Mouse (Mus musculus) right cerebral cortex, adult 2 months (tissue): ENCODE data around the gene Zfp503.

ENCODE experiments used
- DNase-seq, 2 experiments: peaks; one replicate each; pipeline ENCODE4 v3.0.0; 2021 to 2022; ENCODE audit warnings: low spot score in 2 of 2

The Zfp503 gene

DNA sequence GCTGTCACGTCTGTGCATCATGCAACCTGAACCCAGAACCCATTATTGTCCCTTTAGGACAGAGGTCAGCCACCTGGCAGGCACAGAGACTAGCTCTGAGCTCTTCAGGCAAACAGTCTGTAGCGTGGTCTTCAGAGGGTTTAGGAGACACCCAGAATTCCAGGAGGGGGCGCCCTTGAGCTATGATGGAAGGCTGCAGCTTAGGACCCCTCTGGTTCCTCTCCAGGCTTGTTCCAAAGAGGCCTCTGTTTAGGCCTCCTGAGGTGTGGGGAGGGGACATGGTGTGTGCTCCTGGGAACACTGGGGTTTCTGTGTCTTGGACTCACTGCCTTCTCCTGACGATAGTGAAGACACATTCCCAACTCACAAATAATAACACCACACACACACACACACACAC, 20.4 kb downstream of the Zfp503 start:
- peak; percentile 41 to 58 for DNase-seq

DNA sequence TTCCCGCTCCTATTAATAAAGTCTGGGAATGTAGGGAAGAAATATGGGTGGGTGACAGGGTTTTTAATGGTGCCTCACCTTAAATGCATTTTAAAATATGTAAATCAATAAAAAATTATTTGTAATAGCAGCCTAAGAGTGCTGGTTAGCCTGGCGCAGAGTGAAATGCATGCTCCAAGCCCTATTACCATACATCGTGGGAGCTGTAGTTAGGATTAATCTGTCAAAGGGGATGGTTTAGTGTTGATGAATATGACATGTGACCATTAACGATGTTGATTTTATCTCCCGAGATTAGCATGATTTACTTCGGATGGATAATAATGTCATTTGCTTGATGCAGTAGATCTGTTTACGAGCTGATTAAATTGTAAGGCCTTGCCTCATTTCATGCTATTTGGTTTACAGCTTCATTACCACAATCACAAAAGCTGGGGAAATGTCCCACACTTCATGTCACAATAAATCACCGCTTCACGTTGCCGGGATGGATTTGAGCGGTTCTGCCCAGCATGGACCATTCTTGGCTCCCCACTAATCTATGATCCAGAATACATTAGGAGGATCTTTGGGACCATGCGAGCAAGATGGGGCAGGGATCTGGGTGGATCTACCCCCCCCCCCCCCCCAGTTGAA, 21.9 kb downstream of the Zfp503 start:
- DNase-seq = no peak

DNA sequence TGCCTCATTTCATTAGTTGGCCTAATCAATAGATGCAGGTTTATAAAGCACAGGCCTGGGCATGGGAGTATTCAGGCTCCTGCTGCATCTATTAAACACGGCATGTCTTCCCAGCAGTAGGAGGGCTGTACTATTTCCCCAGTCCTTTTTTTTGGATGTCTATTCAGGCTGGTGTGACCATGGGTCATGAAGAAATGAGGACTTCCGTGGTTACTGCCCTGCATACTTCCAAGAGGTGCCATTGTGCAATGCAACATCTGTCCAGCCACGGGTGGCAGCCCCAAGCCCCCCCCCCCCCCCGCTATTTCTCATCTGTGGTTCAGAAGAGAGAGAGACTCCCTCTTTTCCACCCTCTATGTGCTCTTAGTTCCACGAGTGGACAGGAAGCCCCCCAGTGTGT, 23.1 kb downstream of the Zfp503 start:
- DNase-seq = no peak

DNA sequence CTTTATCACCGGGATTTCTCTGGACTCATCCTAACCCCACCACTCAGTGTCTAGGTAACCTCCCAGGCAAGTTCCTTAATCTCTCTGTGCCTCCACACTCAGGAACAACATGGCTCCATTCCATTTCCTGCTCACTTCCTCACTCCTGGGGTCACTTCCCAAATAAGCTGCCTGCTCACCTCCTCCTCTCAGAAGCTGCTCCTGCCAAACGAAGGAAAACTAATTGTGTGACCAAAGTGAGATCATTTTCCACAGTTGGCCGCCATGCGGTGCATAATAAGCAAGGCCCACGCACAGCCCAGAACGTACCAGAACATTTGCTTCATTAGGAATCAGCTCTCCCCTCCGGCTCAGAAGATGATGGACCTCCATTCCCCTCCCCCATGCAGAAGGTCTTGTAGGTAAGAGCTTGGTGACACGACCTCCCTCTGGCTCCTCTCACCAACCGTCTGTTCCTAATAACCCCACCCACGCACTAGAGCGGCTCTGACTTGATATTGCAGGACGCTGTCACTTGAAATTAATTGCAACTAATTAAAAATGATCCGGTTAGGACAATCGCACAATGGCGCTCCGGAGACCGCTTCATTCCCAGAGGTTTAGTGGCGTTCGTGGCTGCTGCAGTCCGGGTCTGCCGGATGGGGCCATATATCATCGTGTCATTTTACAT, 26.9 kb downstream of the Zfp503 start:
- peak; percentile 17 to 19 for DNase-seq

DNA sequence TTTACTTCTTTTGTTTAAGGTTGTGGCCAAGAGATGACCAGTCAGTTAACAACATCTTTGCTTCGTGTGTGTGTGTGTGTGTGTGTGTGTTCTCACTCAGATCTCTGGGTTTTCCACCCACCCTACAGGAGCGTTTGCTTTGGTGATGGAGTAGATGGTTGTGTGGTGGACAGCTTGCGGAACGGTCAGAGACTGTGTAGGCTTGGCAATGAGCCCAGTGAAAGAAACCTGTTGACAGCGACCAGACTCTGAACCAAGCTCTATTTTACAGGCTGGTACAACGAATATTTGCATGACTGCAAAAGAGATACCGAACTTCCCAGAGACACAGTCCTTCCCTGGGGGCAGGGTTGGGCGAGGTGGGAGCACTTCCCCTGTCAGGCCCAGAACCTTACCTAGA, 30.2 kb downstream of the Zfp503 start:
- DNase-seq = peak in 1 of 2 experiments; percentile 7

DNA sequence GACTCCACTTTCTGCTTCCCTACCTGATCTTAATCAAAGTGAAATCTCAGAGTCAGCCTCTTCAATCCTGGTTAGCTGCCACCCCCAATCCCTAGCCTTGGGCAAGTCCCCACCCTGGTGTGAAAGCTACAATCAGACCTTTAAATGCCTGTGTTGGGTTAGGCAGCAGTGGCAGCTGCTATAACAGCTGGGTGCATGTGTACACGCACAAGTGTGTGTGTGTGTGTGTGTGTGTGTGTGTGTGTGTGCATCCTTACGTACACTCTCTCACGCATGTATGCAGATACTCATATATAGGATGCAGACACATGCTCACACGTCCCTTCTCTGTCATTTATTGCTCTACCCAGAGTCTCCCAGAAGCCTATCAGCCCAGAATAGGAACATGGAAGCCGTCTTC, 30.8 kb downstream of the Zfp503 start:
- DNase-seq = no peak

DNA sequence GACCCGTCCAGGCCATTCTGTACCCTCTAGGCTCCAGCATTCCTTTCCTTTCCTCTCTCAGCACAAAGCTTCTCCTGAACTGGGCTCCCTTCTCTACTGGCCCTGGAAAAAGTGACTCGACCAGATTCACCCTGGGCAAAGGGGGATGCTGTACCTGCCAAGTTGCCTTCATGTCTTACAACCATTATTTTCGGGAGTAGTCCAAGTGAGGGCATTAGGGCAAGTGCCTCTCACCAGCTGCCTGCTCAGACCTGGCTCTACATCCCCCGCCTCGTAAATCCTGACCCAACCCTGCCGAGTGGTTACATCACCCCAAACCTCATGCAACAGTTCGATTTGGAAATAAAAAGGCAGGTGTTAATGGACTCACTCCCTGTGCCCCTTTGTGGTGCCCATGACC, 36.9 kb downstream of the Zfp503 start:
- no peak for DNase-seq

DNA sequence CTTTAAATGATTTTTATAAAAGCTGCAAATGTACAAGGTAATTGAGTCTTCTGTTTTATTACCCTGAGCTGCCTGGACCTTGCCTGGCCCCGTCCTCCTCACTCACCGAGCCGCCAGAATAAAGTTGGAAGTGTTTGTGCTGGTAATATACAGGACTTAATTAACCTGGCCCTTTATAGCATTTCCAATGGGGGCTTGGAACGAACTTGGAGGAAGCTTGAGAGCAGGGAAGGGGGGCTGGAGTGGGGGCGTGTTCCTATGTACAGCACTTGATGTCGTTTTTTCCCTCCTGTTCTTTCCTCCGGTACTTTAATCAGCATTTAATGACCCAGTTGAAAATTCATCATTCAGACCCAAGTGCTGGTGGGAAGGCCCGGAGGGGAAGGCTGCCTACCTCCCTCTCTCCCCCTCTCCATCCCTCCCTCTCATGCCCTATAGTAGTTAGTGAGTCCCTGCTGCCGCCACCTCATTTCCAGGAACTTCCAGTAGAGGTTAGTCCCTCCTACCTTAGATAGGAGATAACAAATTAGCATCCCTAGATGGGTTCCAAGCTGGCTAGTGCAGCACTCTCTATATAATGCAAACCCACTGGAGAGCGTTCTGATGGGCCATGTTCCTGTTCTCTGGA, 37.4 kb downstream of the Zfp503 start:
- no peak for DNase-seq

DNA sequence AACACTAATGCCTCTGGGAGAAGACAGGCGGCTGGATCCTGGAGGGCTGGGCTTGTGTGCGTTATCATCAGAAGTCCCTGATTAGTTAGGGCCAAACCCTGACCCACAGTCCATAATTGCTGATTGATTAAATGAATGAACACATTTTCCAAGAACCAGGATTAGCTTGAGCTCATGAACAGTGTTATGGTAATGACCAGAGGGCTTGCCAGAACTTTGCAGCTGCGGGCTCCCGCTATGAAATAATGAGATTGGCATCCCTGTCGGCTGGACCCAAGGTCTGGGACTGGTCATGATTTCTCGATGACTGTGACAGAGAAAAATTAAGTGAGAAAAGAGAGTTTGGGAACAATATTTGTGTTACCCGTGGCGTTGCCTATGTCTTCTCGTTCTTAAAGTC, 44.5 kb downstream of the Zfp503 start:
- DNase-seq = no peak

DNA sequence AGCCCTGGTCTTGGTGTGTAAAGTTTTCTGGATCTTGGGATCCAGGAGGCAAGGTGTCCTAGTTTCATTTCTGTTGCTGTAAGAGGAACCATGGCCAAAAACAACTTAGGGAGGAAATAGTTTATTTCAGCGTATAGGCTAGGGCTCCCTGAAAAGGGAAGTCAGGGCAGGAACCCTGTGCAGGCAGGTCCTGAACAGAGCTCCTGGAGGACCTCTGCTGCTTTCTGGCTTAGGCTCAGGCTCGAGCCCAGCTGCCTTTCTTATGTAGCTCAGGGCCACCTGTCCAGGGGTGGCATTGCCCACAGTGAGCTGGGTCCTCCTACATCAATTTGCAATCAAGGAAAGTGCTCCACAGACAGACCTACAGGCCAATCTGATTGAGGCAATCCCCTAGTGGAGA, 47.8 kb downstream of the Zfp503 start:
- no peak for DNase-seq

DNA sequence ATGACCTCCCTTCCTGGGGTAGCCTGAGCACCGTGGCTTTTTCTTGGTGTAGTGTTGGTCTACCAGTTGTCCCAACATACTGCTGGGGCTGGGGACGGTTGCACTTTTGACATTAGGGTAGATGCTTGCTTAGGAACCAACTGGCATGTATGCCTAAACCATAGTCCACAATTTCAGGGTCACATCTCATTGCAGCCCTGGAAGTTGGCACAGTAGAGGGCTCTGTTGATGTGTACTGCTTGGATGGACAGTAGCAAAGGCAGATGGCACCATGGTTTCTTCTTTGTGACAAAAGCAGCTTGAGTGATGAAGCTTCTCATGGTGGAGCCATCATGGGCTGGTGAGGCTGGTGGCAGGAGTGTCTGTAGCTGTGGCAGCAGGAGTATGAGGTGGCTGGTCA, 52.3 kb downstream of the Zfp503 start:
- DNase-seq = no peak

DNA sequence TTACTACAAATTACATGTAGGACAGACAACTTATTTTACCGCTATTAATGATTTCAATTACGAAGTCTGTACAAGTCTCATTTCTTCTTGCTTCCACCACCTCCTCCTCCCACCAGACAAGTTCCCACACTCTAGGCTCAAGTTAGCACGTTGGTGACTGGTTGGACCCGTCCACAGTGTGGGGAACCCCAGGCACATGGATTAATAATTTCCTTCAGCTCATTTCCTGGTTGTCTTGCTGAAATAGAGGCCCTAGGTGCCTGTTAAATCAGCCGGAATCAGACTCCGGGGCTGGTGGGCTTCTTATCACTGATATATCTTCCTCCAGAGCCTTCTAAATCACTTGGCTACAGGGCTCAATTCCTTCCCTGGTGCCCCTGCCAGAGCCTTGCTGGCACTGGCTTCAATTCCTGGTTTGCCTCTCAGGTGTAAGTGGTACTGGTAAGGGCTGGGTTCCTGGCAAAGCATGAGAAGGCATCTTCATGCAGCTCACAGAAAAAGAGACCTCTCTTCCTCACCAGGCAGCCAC, 53.2 kb downstream of the Zfp503 start:
- no peak for DNase-seq
